Mouse (Mus musculus): ENCODE measurements at regions not wholly inside any gene's neighbourhood (a gene's known extent, or its start where the extent isn't known, plus 50 kb on each side); places are given as distances from the start of the nearest gene placed in this dataset.

DNA sequence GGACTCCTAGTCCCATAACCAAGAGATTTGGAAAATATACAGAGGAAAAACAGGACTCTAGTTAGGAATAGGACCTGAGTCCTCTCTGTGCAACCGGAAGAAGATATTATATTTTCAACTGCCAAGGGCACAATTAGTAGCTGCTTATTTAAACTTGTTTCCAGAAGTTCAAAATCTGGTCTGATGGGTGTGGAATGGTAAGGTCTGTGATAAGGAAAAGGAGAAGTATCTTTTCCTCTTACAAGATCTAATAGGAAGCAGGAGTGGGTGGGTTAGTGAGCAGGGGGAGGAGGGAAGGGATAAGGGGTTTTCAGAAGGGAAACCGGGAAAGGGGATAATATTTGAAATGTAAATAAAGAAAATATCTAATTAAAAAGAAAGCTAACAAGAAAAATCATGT is 173.4 kb upstream of the Cdh9 start:
- H3K4me2 ChIP-seq (ENCODE audit: low read depth), result no peak overlapping the region
- no peak overlapping the region for H3K27ac ChIP-seq
- no peaks in the 10 kb centered on the region for H3K4me1 ChIP-seq (replicated peaks; ENCODE audit: control insufficient read depth in 2 of 2, insufficient read depth in 2 of 2, low read length in 1 of 2)
- ATAC-seq (ENCODE audit: insufficient read depth) (no peak), DNase-seq (ENCODE audit: low read depth in 3 of 3, low spot score in 3 of 3) (no peak)
- no peaks in the 10 kb centered on the region for H3K27me3 ChIP-seq (ENCODE audit: control insufficient read depth, insufficient read depth, low read length)
- H3K36me3 ChIP-seq (replicated peaks; ENCODE audit: control insufficient read depth, insufficient read depth, low read depth), result no peaks in the 10 kb centered on the region
- 57% methylated on average over 2 of the region's 2 CpGs for WGBS (ENCODE audit: insufficient replicate concordance)
- no peak overlapping the region for H3K4me3 ChIP-seq (ENCODE audit: insufficient read depth in 1 of 2, low read depth in 2 of 2, low read length in 2 of 2)
- H3K9ac ChIP-seq (replicated peaks), result no peak overlapping the region
- TF ChIP-seq CTCF (IDR thresholded peaks at IDR 0.05; ENCODE audit: low read depth) (no peak), EP300 (IDR thresholded peaks at IDR 0.05; ENCODE audit: low read depth) (no peak)
- no peaks in the 10 kb centered on the region for H3K9me3 ChIP-seq (ENCODE audit: control insufficient read depth, low read length)

DNA sequence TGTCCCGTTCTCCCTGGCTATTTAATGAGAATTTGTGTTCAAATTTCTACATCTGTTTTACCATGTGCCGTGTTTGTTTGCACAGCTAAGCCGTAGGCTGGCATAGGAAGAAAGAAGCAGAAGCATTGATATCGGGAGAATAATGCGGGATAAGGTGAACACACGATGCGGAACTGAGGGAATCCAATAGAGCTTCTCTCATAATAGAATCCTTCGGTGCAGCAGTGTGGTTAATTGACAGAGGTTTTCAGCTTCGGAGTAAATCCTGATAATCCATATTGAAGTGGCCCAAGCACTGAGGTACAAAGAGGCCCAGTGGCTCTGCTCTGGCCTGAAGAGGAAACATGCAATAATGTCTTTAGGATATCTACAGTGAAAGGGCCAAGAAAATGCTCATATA is 172.2 kb upstream of the Cdh9 start:
- no peak for TF ChIP-seq EP300 (IDR thresholded peaks at IDR 0.05; ENCODE audit: low read depth)
- no peak for TF ChIP-seq CTCF (IDR thresholded peaks at IDR 0.05; ENCODE audit: low read depth)
- Histone ChIP-seq H3K36me3 (replicated peaks; ENCODE audit: control insufficient read depth, insufficient read depth, low read depth) (no peaks in the 10 kb centered on the region), H3K4me1 (replicated peaks; ENCODE audit: control insufficient read depth in 2 of 2, insufficient read depth in 2 of 2, low read length in 1 of 2) (no peaks in the 10 kb centered on the region), H3K9me3 (ENCODE audit: control insufficient read depth, low read length) (no peaks in the 10 kb centered on the region), H3K27ac (no peak overlapping the region), H3K9ac (replicated peaks) (no peak overlapping the region), H3K4me2 (ENCODE audit: low read depth) (no peak overlapping the region), H3K4me3 (ENCODE audit: insufficient read depth in 1 of 2, low read depth in 2 of 2, low read length in 2 of 2) (no peak overlapping the region), H3K27me3 (ENCODE audit: control insufficient read depth, insufficient read depth, low read length) (no peaks in the 10 kb centered on the region)
- 73% methylated on average over 9 of the region's 9 CpGs for WGBS (ENCODE audit: insufficient replicate concordance)
- ATAC-seq (ENCODE audit: insufficient read depth) (no peak), DNase-seq (ENCODE audit: low read depth in 3 of 3, low spot score in 3 of 3) (no peak)

DNA sequence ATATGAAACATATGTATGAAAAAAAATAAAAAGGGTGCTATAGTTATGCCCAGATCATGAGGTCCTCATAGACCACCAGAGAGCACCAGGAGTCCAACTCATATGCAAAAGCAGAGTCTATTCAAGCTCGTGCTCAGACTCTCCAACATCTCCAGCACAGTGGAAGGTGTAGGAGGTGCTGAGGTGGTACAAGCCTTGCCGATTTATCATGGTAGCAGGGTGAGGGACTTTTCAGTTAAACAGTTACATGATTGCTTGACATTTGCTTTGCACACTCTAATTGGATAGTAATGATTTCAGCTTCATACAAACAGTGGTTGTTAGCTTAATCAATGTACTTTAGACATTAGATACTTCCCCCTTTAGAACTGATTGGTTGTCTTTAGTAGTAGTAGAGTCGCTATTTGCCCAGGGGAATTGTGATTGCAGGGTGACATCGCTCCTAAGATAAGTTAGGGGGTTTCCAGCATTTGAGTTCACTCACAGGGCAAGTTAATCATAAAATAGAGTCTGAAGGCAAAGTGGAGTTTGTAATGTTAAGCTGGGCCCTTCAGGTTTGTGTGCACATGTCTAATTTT is 162.3 kb upstream of the Cdh9 start:
- Histone ChIP-seq H3K36me3 (replicated peaks; ENCODE audit: control insufficient read depth, insufficient read depth, low read depth) (no peaks in the 10 kb centered on the region), H3K27me3 (ENCODE audit: control insufficient read depth, insufficient read depth, low read length) (no peaks in the 10 kb centered on the region), H3K9ac (replicated peaks) (no peak overlapping the region), H3K9me3 (ENCODE audit: control insufficient read depth, low read length) (no peaks in the 10 kb centered on the region), H3K4me3 (ENCODE audit: insufficient read depth in 1 of 2, low read depth in 2 of 2, low read length in 2 of 2) (no peak overlapping the region), H3K27ac (no peak overlapping the region), H3K4me1 (replicated peaks; ENCODE audit: control insufficient read depth in 2 of 2, insufficient read depth in 2 of 2, low read length in 1 of 2) (no peaks in the 10 kb centered on the region), H3K4me2 (ENCODE audit: low read depth) (no peak overlapping the region)
- ATAC-seq (ENCODE audit: insufficient read depth), result peak; percentile 84
- TF ChIP-seq EP300 (IDR thresholded peaks at IDR 0.05; ENCODE audit: low read depth), result no peak
- no peak for TF ChIP-seq CTCF (IDR thresholded peaks at IDR 0.05; ENCODE audit: low read depth)
- peak in 2 of 3 experiments; percentile 11 to 15 for DNase-seq (ENCODE audit: low read depth in 3 of 3, low spot score in 3 of 3)
- WGBS (ENCODE audit: insufficient replicate concordance), result 54% methylated on average over 4 of the region's 4 CpGs

DNA sequence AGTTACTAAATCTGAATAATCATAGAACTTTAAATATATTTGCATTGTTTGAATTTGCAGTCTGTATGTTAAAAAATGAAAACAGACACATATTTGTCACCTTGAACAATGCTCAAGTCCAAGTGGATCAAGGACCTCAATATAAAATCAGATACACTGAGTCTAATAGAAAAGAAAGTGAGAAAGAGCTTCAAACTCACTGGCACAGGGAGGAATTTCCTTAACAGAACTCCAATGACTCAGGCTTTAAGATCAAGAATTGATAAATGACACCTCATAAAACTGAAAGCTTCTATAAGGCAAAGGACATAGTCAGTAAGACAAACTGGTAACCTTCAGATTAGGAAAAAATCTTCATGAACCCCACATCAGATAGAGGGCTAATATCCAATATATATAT is 161.8 kb upstream of the Cdh9 start:
- no peak overlapping the region for H3K4me2 ChIP-seq (ENCODE audit: low read depth)
- ATAC-seq (ENCODE audit: insufficient read depth), result no peak
- TF ChIP-seq EP300 (IDR thresholded peaks at IDR 0.05; ENCODE audit: low read depth), result no peak
- no peak for TF ChIP-seq CTCF (IDR thresholded peaks at IDR 0.05; ENCODE audit: low read depth)
- no peak overlapping the region for H3K4me3 ChIP-seq (ENCODE audit: insufficient read depth in 1 of 2, low read depth in 2 of 2, low read length in 2 of 2)
- no peak for DNase-seq (ENCODE audit: low read depth in 3 of 3, low spot score in 3 of 3)
- H3K9ac ChIP-seq (replicated peaks), result no peak overlapping the region
- H3K27me3 ChIP-seq (ENCODE audit: control insufficient read depth, insufficient read depth, low read length), result no peaks in the 10 kb centered on the region
- H3K36me3 ChIP-seq (replicated peaks; ENCODE audit: control insufficient read depth, insufficient read depth, low read depth), result no peaks in the 10 kb centered on the region
- H3K9me3 ChIP-seq (ENCODE audit: control insufficient read depth, low read length), result no peaks in the 10 kb centered on the region
- no peak overlapping the region for H3K27ac ChIP-seq
- H3K4me1 ChIP-seq (replicated peaks; ENCODE audit: control insufficient read depth in 2 of 2, insufficient read depth in 2 of 2, low read length in 1 of 2), result no peaks in the 10 kb centered on the region

DNA sequence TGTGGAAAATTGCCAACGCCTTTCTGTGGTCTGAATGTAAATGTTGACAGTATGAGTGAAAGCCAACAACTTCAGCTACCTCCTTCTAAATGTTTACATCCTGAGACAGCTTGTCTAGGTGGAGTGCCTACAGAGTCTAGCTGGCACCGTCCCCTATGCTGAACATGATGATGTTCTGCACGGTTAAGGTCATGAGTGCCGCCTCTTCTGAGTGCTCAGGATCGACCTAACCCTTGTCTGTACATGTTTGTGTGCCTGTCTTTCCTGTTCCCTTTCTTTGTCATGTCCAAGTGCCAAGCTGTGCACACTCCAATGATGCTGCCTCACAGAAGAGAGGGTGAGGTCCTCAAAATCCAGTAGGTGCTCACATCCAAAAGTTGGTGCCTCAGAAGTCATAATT is 111.7 kb upstream of the Cdh9 start:
- H3K27me3 ChIP-seq (ENCODE audit: control insufficient read depth, insufficient read depth, low read length), result no peaks in the 10 kb centered on the region
- H3K36me3 ChIP-seq (replicated peaks; ENCODE audit: control insufficient read depth, insufficient read depth, low read depth), result no peaks in the 10 kb centered on the region
- no peak overlapping the region for H3K9ac ChIP-seq (replicated peaks)
- H3K9me3 ChIP-seq (ENCODE audit: control insufficient read depth, low read length), result no peaks in the 10 kb centered on the region
- ATAC-seq (ENCODE audit: insufficient read depth) (no peak), DNase-seq (ENCODE audit: low read depth in 3 of 3, low spot score in 3 of 3) (no peak)
- no peak overlapping the region for H3K27ac ChIP-seq
- 55% methylated on average over 5 of the region's 5 CpGs for WGBS (ENCODE audit: insufficient replicate concordance)
- no peaks in the 10 kb centered on the region for H3K4me1 ChIP-seq (replicated peaks; ENCODE audit: control insufficient read depth in 2 of 2, insufficient read depth in 2 of 2, low read length in 1 of 2)
- no peak overlapping the region for H3K4me3 ChIP-seq (ENCODE audit: insufficient read depth in 1 of 2, low read depth in 2 of 2, low read length in 2 of 2)
- no peak overlapping the region for H3K4me2 ChIP-seq (ENCODE audit: low read depth)
- no peak for TF ChIP-seq CTCF (IDR thresholded peaks at IDR 0.05; ENCODE audit: low read depth)

Measured in liver, embryonic 14.5 days (tissue).